Mouse (Mus musculus) MEL (cell line): ENCODE results near the gene Ccm2.

ENCODE experiments used
- CTCF ChIP-seq, 3 experiments: IDR thresholded peaks in 2 of 3; conservative IDR thresholded peaks in 1 of 3; 2 replicates each; pipeline ENCODE4 v1.5.1; 2011 to 2012; ENCODE audit warnings: low read length in 3 of 3, low read depth in 2 of 3, mild to moderate bottlenecking in 2 of 3, improper control_type of control experiment in 1 of 3, inconsistent platforms in 1 of 3, mixed read lengths in 1 of 3, moderate library complexity in 1 of 3; ENCODE audit not compliant: control insufficient read depth in 1 of 3, insufficient read depth in 1 of 3, poor library complexity in 1 of 3, severe bottlenecking in 1 of 3
- MXI1 ChIP-seq: IDR thresholded peaks from 2 replicates; pipeline ENCODE4 v1.6.1; 2011; ENCODE audit warnings: mild to moderate bottlenecking, low read depth, low read length, improper control_type of control experiment
- MYC ChIP-seq: IDR thresholded peaks from 2 replicates; pipeline ENCODE4 v1.6.1; 2011; ENCODE audit warnings: low read depth, mild to moderate bottlenecking, low read length, improper control_type of control experiment, moderate library complexity
- POLR2A ChIP-seq, 2 experiments: IDR thresholded peaks; 2 replicates each; pipeline ENCODE4 v1.6.1; 2011 to 2012; ENCODE audit warnings: low read length in 2 of 2, mild to moderate bottlenecking in 2 of 2, control low read depth in 1 of 2, improper control_type of control experiment in 1 of 2, low read depth in 1 of 2, moderate library complexity in 1 of 2; ENCODE audit not compliant: control insufficient read depth in 1 of 2, insufficient read depth in 1 of 2, poor library complexity in 1 of 2
- UBTF ChIP-seq: IDR thresholded peaks from 2 replicates; pipeline ENCODE4 v1.6.1; 2012; ENCODE audit warnings: low read depth, mild to moderate bottlenecking, inconsistent platforms, low read length, improper control_type of control experiment, moderate library complexity, borderline replicate concordance; ENCODE audit not compliant: insufficient read depth

- TF ChIP-seq MYC (no peak), POLR2A (IDR thresholded peaks at IDR 0.05; ENCODE audit: control insufficient read depth in 1 of 2, insufficient read depth in 1 of 2, low read depth in 1 of 2, low read length in 2 of 2, poor library complexity in 1 of 2) (no peak), CTCF (IDR thresholded peaks at IDR 0.05 in 2 of 3, conservative IDR thresholded peaks at IDR 0.05 in 1 of 3; ENCODE audit: control insufficient read depth in 1 of 3, insufficient read depth in 1 of 3, low read depth in 2 of 3, low read length in 3 of 3, poor library complexity in 1 of 3, severe bottlenecking in 1 of 3) (peak; percentile 54 to 76 (median 61)), MXI1 (no peak), UBTF (no peak)
Observed at GRCm38 (mm10) chr11:6629655-6630054, 83.0 kb downstream of the Ccm2 start.
